22 mouse cellular contexts compared by ENCODE assay signal in genomic region chr6:38889156-38889555, GRCm38 (mm10). TPM values are rescaled to one million over a fixed set of nuclear protein-coding genes. Genes with fewer than 3 reads are reported as not detected.
A peak's percentile ranks its signal among the peaks of the same experiment; 100 is the strongest.
DNase-seq lines count a peak whose midpoint lies in the region; ATAC-seq lines count a peak whose summit lies in the region.
"Had no signal": no experiment of that assay in that cellular context is flagged by ENCODE, and none has a peak within 500 bp of the region (broad histone marks: within the 10 kb centered on the region; RNA-seq: fewer than 3 reads in every experiment).

No protein-coding gene starts in this region.

- no peak overlapping the region for H3K4me3 ChIP-seq in liver, embryonic 12.5 days
- H3K4me3 ChIP-seq: embryonic facial prominence, embryonic 10.5 days; erythroblast, embryonic 14.5 days; forebrain, embryonic 10.5 days; gastrocnemius, adult 2 months; heart, embryonic 15.5 days; hindbrain, embryonic 13.5 days had no signal

- WGBS in liver, embryonic 12.5 days (ENCODE audit: insufficient replicate concordance) = 76% methylated on average over 6 of the region's 6 CpGs

- ATAC-seq in liver, embryonic 12.5 days = no peak
- 0 out of 2 replicates have a peak, but pooled peaks have one; percentile 27 for ATAC-seq in megakaryocyte progenitor cell, adult 5-6 weeks (replicated peaks; ENCODE audit: poor library complexity)
- ATAC-seq in erythroblast, adult 5-6 weeks (replicated peaks; ENCODE audit: low FRiP score, poor library complexity, severe bottlenecking) = no peak
- ATAC-seq: forebrain, embryonic 14.5 days had no signal

- no peak for DNase-seq in liver
- peak; percentile 28 for DNase-seq in ES-CJ7 (ENCODE audit: low read depth, low spot score)
- DNase-seq in ZHBTc4 (ENCODE audit: low read depth, low spot score) = peak; percentile 38
- DNase-seq: adrenal gland, postnatal 10 days; cerebellum, adult 18-20 months; cerebellum, adult 9-11 months; gastrocnemius, adult 2 months; gastrocnemius, postnatal 25 days; heart, adult 18-20 months; heart, postnatal 14 days had no signal

- H3K9me3 ChIP-seq in liver, embryonic 12.5 days (replicated peaks) = no peaks in the 10 kb centered on the region
- H3K9me3 ChIP-seq: embryonic facial prominence, embryonic 10.5 days; forebrain, embryonic 10.5 days; heart, embryonic 15.5 days; hindbrain, embryonic 13.5 days had no signal

- H3K27me3 ChIP-seq in liver, embryonic 12.5 days (replicated peaks) = peaks cover 1% of the 10 kb centered on the region; the same call in 1 of the 2 replicates
- H3K27me3 ChIP-seq: heart, embryonic 15.5 days; hindbrain, embryonic 13.5 days had no signal

- no peak overlapping the region for H3K9ac ChIP-seq in liver, embryonic 12.5 days
- H3K9ac ChIP-seq: heart, embryonic 15.5 days; hindbrain, embryonic 13.5 days had no signal

- peak overlapping the region; percentile 52; the same call in 1 of the 2 replicates for H3K27ac ChIP-seq in liver, embryonic 12.5 days
- H3K27ac ChIP-seq: embryonic facial prominence, embryonic 10.5 days; forebrain, embryonic 10.5 days; gastrocnemius, adult 2 months; heart, embryonic 15.5 days; hindbrain, embryonic 13.5 days had no signal

- no peaks in the 10 kb centered on the region for H3K36me3 ChIP-seq in liver, embryonic 12.5 days
- H3K36me3 ChIP-seq: embryonic facial prominence, embryonic 10.5 days; forebrain, embryonic 10.5 days; heart, embryonic 15.5 days; hindbrain, embryonic 13.5 days had no signal

- H3K4me2 ChIP-seq in liver, embryonic 12.5 days = no peak overlapping the region
- H3K4me2 ChIP-seq: heart, embryonic 11.5 days; heart, embryonic 15.5 days; hindbrain, embryonic 13.5 days had no signal

- H3K4me1 ChIP-seq in liver, embryonic 12.5 days = peaks cover 86% of the 10 kb centered on the region
- H3K4me1 ChIP-seq: heart, embryonic 15.5 days; hindbrain, embryonic 13.5 days had no signal

RNA-seq across cellular contexts. Expression of gene Hipk2, which starts 13.2 kb away (rescaled TPM):
- 26.8 and 28.9 TPM in 2 replicates for polyA plus RNA-seq in liver, embryonic 12.5 days (2016; fragmentation: Nextera tagmentation; extraction: Ambion mirVana)
- 58.0 and 60.1 TPM in 2 replicates for total RNA-seq in megakaryocyte progenitor cell, adult 5-6 weeks (2015)
- total RNA-seq in megakaryocyte progenitor cell, adult 5-6 weeks (2017) = 9.0 and 12.6 TPM in 2 replicates
- 127 and 168 TPM in 2 replicates for total RNA-seq in erythroblast, adult 5-6 weeks (2015; ENCODE audit: low replicate concordance)
- total RNA-seq in erythroblast, adult 5-6 weeks (2017; ENCODE audit: low replicate concordance) = 72.9 and 90.6 TPM in 2 replicates

RNA-seq across cellular contexts. Expression of gene Tbxas1, which starts 14.0 kb away (rescaled TPM):
- 11.3 and 12.9 TPM in 2 replicates for polyA plus RNA-seq in liver, embryonic 12.5 days (2016; fragmentation: Nextera tagmentation; extraction: Ambion mirVana)
- total RNA-seq in megakaryocyte progenitor cell, adult 5-6 weeks (2015) = 11.3 and 15.9 TPM in 2 replicates
- 13.1 TPM in 2 replicates for total RNA-seq in megakaryocyte progenitor cell, adult 5-6 weeks (2017)
- 55.9 and 63.7 TPM in 2 replicates for total RNA-seq in erythroblast, adult 5-6 weeks (2015; ENCODE audit: low replicate concordance)
- 83.5 and 85.7 TPM in 2 replicates for total RNA-seq in erythroblast, adult 5-6 weeks (2017; ENCODE audit: low replicate concordance)
- total RNA-seq: CH12.LX, ES-E14 had no signal
